8 mouse cellular contexts compared by ENCODE assay signal in genomic region chr11:102761309-102762210, GRCm38 (mm10). TPM values are rescaled to one million over a fixed set of nuclear protein-coding genes. Genes with fewer than 3 reads are reported as not detected.
DNase-seq lines count a peak whose midpoint lies in the region; ATAC-seq lines count a peak whose summit lies in the region.

TSS of gene Adam11 (plus strand) at chr11:102761439.

- no peaks in the 10 kb centered on the region for H3K36me3 ChIP-seq in megakaryocyte, embryonic 14.5 days (replicated peaks; ENCODE audit: low read length)
- no peaks in the 10 kb centered on the region for H3K36me3 ChIP-seq in hindbrain, embryonic 11.5 days (ENCODE audit: control insufficient read depth, insufficient read depth, low read length)
- no peaks in the 10 kb centered on the region for H3K36me3 ChIP-seq in liver, embryonic 13.5 days

- H3K9me3 ChIP-seq in megakaryocyte, embryonic 14.5 days: no peaks in the 10 kb centered on the region
- no peaks in the 10 kb centered on the region for H3K9me3 ChIP-seq in hindbrain, embryonic 11.5 days (ENCODE audit: control insufficient read depth, low read length)
- no peaks in the 10 kb centered on the region for H3K9me3 ChIP-seq in liver, embryonic 13.5 days (replicated peaks)

- H3K4me1 ChIP-seq in megakaryocyte, embryonic 14.5 days: peaks cover 15% of the 10 kb centered on the region
- H3K4me1 ChIP-seq in hindbrain, embryonic 11.5 days (replicated peaks; ENCODE audit: control insufficient read depth, insufficient read depth, low read length): peaks cover 4% of the 10 kb centered on the region; the same call in 1 of the 2 replicates
- peaks cover 9% of the 10 kb centered on the region for H3K4me1 ChIP-seq in liver, embryonic 13.5 days (replicated peaks)

- H3K4me2 ChIP-seq in hindbrain, embryonic 11.5 days (replicated peaks; ENCODE audit: low read depth, low read length): peak within 1 kb of the TSS; percentile 99
- H3K4me2 ChIP-seq in liver, embryonic 13.5 days: peak within 1 kb of the TSS; percentile 74

- H3K4me3 ChIP-seq in megakaryocyte, embryonic 14.5 days (replicated peaks): peak within 1 kb of the TSS; percentile 81
- H3K4me3 ChIP-seq in hindbrain, embryonic 11.5 days (ENCODE audit: low read depth, low read length): peak within 1 kb of the TSS; percentile 58
- peak within 1 kb of the TSS; percentile 52 for H3K4me3 ChIP-seq in liver, embryonic 13.5 days (replicated peaks)

- DNase-seq in frontal cortex, postnatal 10 days (ENCODE audit: low spot score in 2 of 2): no peak
- peak; percentile 54 for DNase-seq in hindbrain, embryonic 11.5 days (ENCODE audit: low spot score)
- DNase-seq in liver, embryonic 13.5 days: no peak
- peak; percentile 43 for DNase-seq in thymus, postnatal 14 days
- DNase-seq in frontal cortex, postnatal 25 days (ENCODE audit: low spot score in 2 of 2): no peak

- peaks cover 84% of the 10 kb centered on the region for H3K27me3 ChIP-seq in megakaryocyte, embryonic 14.5 days (replicated peaks)
- H3K27me3 ChIP-seq in hindbrain, embryonic 11.5 days (ENCODE audit: control insufficient read depth, insufficient read depth, low read length): peaks cover 6% of the 10 kb centered on the region
- peaks cover 63% of the 10 kb centered on the region for H3K27me3 ChIP-seq in liver, embryonic 13.5 days

- H3K9ac ChIP-seq in hindbrain, embryonic 11.5 days (ENCODE audit: low read depth, low read length): peak within 1 kb of the TSS; percentile 66
- H3K9ac ChIP-seq in liver, embryonic 13.5 days: peak within 1 kb of the TSS; percentile 49

- under 1% methylated on average over 38 of the region's 76 CpGs for WGBS in hindbrain, embryonic 11.5 days
- 2% methylated on average over 36 of the region's 76 CpGs for WGBS in liver, embryonic 13.5 days (ENCODE audit: insufficient replicate concordance)

- ATAC-seq in frontal cortex, adult (ENCODE audit: low TSS enrichment): peak; percentile 39; the same call in 1 of the 2 replicates
- ATAC-seq in megakaryocyte, adult 5-6 weeks (ENCODE audit: poor library complexity, severe bottlenecking): no peak
- peak; percentile 52; the same call in 1 of the 2 replicates for ATAC-seq in hindbrain, embryonic 11.5 days (ENCODE audit: low FRiP score)
- ATAC-seq in liver, embryonic 13.5 days (ENCODE audit: low read depth): no peak

- peak within 1 kb of the TSS; percentile 1; the same call in 1 of the 2 replicates for H3K27ac ChIP-seq in hindbrain, embryonic 11.5 days (ENCODE audit: low read depth, low read length)
- no peak within 1 kb of the TSS for H3K27ac ChIP-seq in liver, embryonic 13.5 days

RNA-seq across cellular contexts. Expression of gene Adam11, which starts in this region (rescaled TPM):
- polyA plus RNA-seq in megakaryocyte, embryonic 14.5 days (2012; ENCODE audit: insufficient read depth, low replicate concordance): 0.78 TPM in 1 of 2 replicates, not detected in the other
- total RNA-seq in megakaryocyte, adult 5-6 weeks (2015): 0.54 and 0.62 TPM in 2 replicates
- total RNA-seq in megakaryocyte, adult 5-6 weeks (2017): 0.81 TPM in 1 of 2 replicates, not detected in the other
- polyA plus RNA-seq in hindbrain, embryonic 11.5 days (2014; fragmentation: Nextera tagmentation; extraction: Ambion mirVana): 16.6 and 19.2 TPM in 2 replicates
- 0.28 and 0.43 TPM in 2 replicates for polyA plus RNA-seq in liver, embryonic 13.5 days (2015; fragmentation: Nextera tagmentation; extraction: Ambion mirVana)

Comparison
In these comparisons a context has a peak if more than half of its experiments do, and no peak if none do; other contexts are left out.
1. ATAC-seq: peak in frontal cortex, adult (single experiment) and hindbrain, embryonic 11.5 days (single experiment); none in megakaryocyte, adult 5-6 weeks (single experiment) and liver, embryonic 13.5 days (single experiment).
2. DNase-seq: peak in hindbrain, embryonic 11.5 days (single experiment) and thymus, postnatal 14 days (single experiment); none in frontal cortex, postnatal 10 days (0 of 2), liver, embryonic 13.5 days (single experiment) and frontal cortex, postnatal 25 days (0 of 2).
3. Peak in every context shown above with its lines, with median percentiles within 50 percentile points of each other: H3K4me3 ChIP-seq.